Mouse (Mus musculus): ENCODE measurements at regions not wholly inside any gene's neighbourhood (a gene's known extent, or its start where the extent isn't known, plus 50 kb on each side); places are given as distances from the start of the nearest gene placed in this dataset.
"Not testable (repeated sequence)": the region's sequence is repeated elsewhere in the genome, so short reads cannot be mapped to it uniquely, and the experiment has no call there.

- no peak for DNase-seq (ENCODE audit: inconsistent ontology term)
These were observed 447.1 kb upstream of the Dab2 start for GRCm38 (mm10) chr15:5852523-5852922.

- DNase-seq (ENCODE audit: inconsistent ontology term): no peak
These were observed 430.3 kb upstream of the Dab2 start for GRCm38 (mm10) chr15:5869289-5869688.

- DNase-seq (ENCODE audit: inconsistent ontology term): no peak
These were observed 429.7 kb upstream of the Dab2 start for GRCm38 (mm10) chr15:5869866-5870265.

- no peak for DNase-seq (ENCODE audit: inconsistent ontology term)
These were observed 427.5 kb upstream of the Dab2 start for GRCm38 (mm10) chr15:5872042-5872441.

- no peak for DNase-seq (ENCODE audit: inconsistent ontology term)
These were observed 421.8 kb upstream of the Dab2 start for GRCm38 (mm10) chr15:5877749-5878148.

- DNase-seq (ENCODE audit: inconsistent ontology term): no peak
These were observed 408.4 kb upstream of the Dab2 start for GRCm38 (mm10) chr15:5891188-5891587.

- no peak for DNase-seq (ENCODE audit: inconsistent ontology term)
These were observed 407.6 kb upstream of the Dab2 start for GRCm38 (mm10) chr15:5892034-5892433.

- DNase-seq (ENCODE audit: inconsistent ontology term): not testable (repeated sequence)
These were observed 403.7 kb upstream of the Dab2 start for GRCm38 (mm10) chr15:5895688-5896470.

GRCm38 (mm10) chr15:5915261-5915660 lies 384.3 kb upstream of the Dab2 start:
- peak; percentile 16 for DNase-seq (ENCODE audit: inconsistent ontology term)

- no peak for DNase-seq (ENCODE audit: inconsistent ontology term)
These were observed 379.5 kb upstream of the Dab2 start for GRCm38 (mm10) chr15:5920058-5920457.

GRCm38 (mm10) chr15:5927768-5928167 lies 371.8 kb upstream of the Dab2 start:
- no peak for DNase-seq (ENCODE audit: inconsistent ontology term)

- DNase-seq (ENCODE audit: inconsistent ontology term): no peak
These were observed 366.0 kb upstream of the Dab2 start for GRCm38 (mm10) chr15:5933586-5933985.

GRCm38 (mm10) chr15:5940945-5941344 lies 358.6 kb upstream of the Dab2 start:
- DNase-seq (ENCODE audit: inconsistent ontology term): no peak

GRCm38 (mm10) chr15:5946650-5947049 lies 352.9 kb upstream of the Dab2 start:
- no peak for DNase-seq (ENCODE audit: inconsistent ontology term)

- DNase-seq (ENCODE audit: inconsistent ontology term): no peak
These were observed 348.7 kb upstream of the Dab2 start for GRCm38 (mm10) chr15:5950919-5951318.

GRCm38 (mm10) chr15:5951661-5952060 lies 347.9 kb upstream of the Dab2 start:
- DNase-seq (ENCODE audit: inconsistent ontology term): not testable (repeated sequence)

- DNase-seq (ENCODE audit: inconsistent ontology term): no peak
These were observed 346.5 kb upstream of the Dab2 start for GRCm38 (mm10) chr15:5953106-5953505.

GRCm38 (mm10) chr15:5991351-5992065 lies 308.1 kb upstream of the Dab2 start:
- DNase-seq (ENCODE audit: inconsistent ontology term): no peak

GRCm38 (mm10) chr15:5992146-5992545 lies 307.4 kb upstream of the Dab2 start:
- not testable (repeated sequence) for DNase-seq (ENCODE audit: inconsistent ontology term)

- DNase-seq (ENCODE audit: inconsistent ontology term): no peak
These were observed 298.8 kb upstream of the Dab2 start for GRCm38 (mm10) chr15:6000816-6001215.

- no peak for DNase-seq (ENCODE audit: inconsistent ontology term)
These were observed 298.2 kb upstream of the Dab2 start for GRCm38 (mm10) chr15:6001394-6001793.

GRCm38 (mm10) chr15:6014982-6015381 lies 284.6 kb upstream of the Dab2 start:
- DNase-seq (ENCODE audit: inconsistent ontology term): no peak

GRCm38 (mm10) chr15:6016637-6017049 lies 282.9 kb upstream of the Dab2 start:
- no peak for DNase-seq (ENCODE audit: inconsistent ontology term)

All from Muller cell, postnatal 12 days (primary cell).